Mouse (Mus musculus): ENCODE measurements at regions not wholly inside any gene's neighbourhood (a gene's known extent, or its start where the extent isn't known, plus 50 kb on each side); places are given as distances from the start of the nearest gene placed in this dataset.

DNA sequence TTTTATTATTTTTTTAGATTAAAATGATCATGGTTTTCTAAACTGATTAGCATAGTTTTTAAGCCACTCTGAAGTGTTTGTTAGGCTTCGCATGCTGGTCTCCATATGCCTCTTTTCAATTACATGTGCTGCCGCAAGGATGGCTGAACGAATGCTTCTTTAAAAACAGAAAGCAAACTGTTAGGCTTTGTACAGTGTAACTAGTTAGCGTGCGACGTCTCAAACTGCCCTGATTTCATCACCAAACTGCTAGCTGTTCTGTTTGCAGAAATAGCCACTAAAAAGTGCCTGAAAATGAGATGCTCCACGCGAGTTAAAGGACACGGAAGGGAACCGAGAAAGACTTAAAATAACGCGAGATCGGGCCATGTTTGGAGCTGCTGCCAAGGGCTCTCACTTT is 185.4 kb upstream of the Gk2 start:
- no peaks in the 10 kb centered on the region for H3K9me3 ChIP-seq (ENCODE audit: low read length)
- TF ChIP-seq CTCF (conservative IDR thresholded peaks at IDR 0.05; ENCODE audit: low read length) (no peak), POU5F1 (IDR thresholded peaks at IDR 0.05; ENCODE audit: borderline replicate concordance, low read length) (no peak), NANOG (IDR thresholded peaks at IDR 0.05; ENCODE audit: borderline replicate concordance, low read length) (no peak)
- no peaks in the 10 kb centered on the region for H3K27me3 ChIP-seq (ENCODE audit: insufficient read depth, low read length)
- no peaks in the 10 kb centered on the region for H3K4me1 ChIP-seq (replicated peaks; ENCODE audit: low read depth, low read length)
- H3K4me3 ChIP-seq (replicated peaks; ENCODE audit: low read length), result no peak overlapping the region
- H3K36me3 ChIP-seq (ENCODE audit: insufficient read depth, low read length), result no peaks in the 10 kb centered on the region

DNA sequence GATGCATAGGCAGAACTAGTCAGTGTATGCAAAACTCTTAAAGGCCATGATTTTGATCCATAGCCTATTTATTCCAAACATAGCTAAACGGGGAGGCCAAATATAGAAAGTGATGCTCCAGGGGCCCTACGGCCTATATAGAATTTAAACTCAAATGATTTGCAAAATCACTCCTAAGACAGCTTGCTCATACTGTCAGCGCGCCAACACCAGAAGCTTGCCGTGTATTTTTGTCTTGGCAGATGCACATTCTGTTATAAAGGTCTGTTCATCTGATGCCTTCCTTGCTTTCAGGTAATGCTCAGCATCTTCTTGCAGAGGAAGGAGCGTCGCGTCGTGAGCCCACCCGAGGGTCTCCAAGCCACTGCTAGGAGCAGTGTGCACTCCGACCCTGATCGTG is 184.8 kb upstream of the Gk2 start:
- TF ChIP-seq CTCF (conservative IDR thresholded peaks at IDR 0.05; ENCODE audit: low read length), result no peak
- no peak for TF ChIP-seq POU5F1 (IDR thresholded peaks at IDR 0.05; ENCODE audit: borderline replicate concordance, low read length)
- no peak for TF ChIP-seq NANOG (IDR thresholded peaks at IDR 0.05; ENCODE audit: borderline replicate concordance, low read length)
- no peak overlapping the region for H3K4me3 ChIP-seq (replicated peaks; ENCODE audit: low read length)
- no peaks in the 10 kb centered on the region for H3K4me1 ChIP-seq (replicated peaks; ENCODE audit: low read depth, low read length)
- no peaks in the 10 kb centered on the region for H3K27me3 ChIP-seq (ENCODE audit: insufficient read depth, low read length)
- no peaks in the 10 kb centered on the region for H3K9me3 ChIP-seq (ENCODE audit: low read length)
- H3K36me3 ChIP-seq (ENCODE audit: insufficient read depth, low read length), result no peaks in the 10 kb centered on the region

DNA sequence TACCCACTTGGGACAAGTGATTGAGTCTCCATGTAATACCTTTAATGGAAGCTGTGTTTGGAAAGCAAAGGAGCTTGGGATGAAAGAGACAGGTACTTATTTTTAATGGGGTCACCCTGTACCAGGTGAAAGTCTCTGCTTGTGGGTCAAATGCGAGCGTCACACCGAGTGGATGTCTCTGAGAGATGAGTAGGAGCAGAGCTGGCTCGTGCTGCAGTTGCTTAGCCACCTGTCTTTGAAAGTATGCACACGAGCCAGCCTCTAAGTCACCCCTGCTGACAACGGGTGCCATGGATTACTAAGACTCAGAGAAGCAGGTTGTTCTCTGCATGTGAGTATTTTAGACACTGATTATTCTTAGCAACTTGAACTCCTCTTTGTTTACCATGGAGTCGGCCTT is 179.5 kb upstream of the Gk2 start:
- Histone ChIP-seq H3K4me1 (replicated peaks; ENCODE audit: low read depth, low read length) (no peaks in the 10 kb centered on the region), H3K9me3 (ENCODE audit: low read length) (no peaks in the 10 kb centered on the region), H3K27me3 (ENCODE audit: insufficient read depth, low read length) (no peaks in the 10 kb centered on the region), H3K36me3 (ENCODE audit: insufficient read depth, low read length) (no peaks in the 10 kb centered on the region), H3K4me3 (replicated peaks; ENCODE audit: low read length) (no peak overlapping the region)
- TF ChIP-seq CTCF (conservative IDR thresholded peaks at IDR 0.05; ENCODE audit: low read length) (no peak), POU5F1 (IDR thresholded peaks at IDR 0.05; ENCODE audit: borderline replicate concordance, low read length) (no peak), NANOG (IDR thresholded peaks at IDR 0.05; ENCODE audit: borderline replicate concordance, low read length) (no peak)

DNA sequence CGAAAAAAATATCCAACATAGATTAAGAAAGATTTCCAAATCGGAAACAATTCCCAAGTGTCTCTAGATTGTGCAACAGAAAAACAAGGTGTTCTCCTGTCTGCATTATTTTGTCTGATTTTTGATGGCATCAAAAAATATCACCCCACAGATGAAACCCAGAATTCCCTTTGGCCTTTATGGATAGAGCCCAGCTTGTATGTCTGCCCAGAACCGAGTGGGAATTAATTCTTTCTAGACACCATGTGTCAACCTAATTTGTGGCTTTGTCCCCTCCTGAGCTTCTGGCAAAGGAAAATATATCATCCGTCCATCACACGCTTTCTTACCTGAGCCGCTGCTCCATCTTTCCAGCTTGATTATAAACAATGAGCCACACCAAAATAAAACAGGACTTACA is 176.9 kb upstream of the Gk2 start:
- H3K9me3 ChIP-seq (ENCODE audit: low read length), result no peaks in the 10 kb centered on the region
- no peak overlapping the region for H3K4me3 ChIP-seq (replicated peaks; ENCODE audit: low read length)
- no peaks in the 10 kb centered on the region for H3K4me1 ChIP-seq (replicated peaks; ENCODE audit: low read depth, low read length)
- H3K36me3 ChIP-seq (ENCODE audit: insufficient read depth, low read length), result no peaks in the 10 kb centered on the region
- TF ChIP-seq NANOG (IDR thresholded peaks at IDR 0.05; ENCODE audit: borderline replicate concordance, low read length) (no peak), CTCF (conservative IDR thresholded peaks at IDR 0.05; ENCODE audit: low read length) (no peak), POU5F1 (IDR thresholded peaks at IDR 0.05; ENCODE audit: borderline replicate concordance, low read length) (no peak)
- H3K27me3 ChIP-seq (ENCODE audit: insufficient read depth, low read length), result no peaks in the 10 kb centered on the region

DNA sequence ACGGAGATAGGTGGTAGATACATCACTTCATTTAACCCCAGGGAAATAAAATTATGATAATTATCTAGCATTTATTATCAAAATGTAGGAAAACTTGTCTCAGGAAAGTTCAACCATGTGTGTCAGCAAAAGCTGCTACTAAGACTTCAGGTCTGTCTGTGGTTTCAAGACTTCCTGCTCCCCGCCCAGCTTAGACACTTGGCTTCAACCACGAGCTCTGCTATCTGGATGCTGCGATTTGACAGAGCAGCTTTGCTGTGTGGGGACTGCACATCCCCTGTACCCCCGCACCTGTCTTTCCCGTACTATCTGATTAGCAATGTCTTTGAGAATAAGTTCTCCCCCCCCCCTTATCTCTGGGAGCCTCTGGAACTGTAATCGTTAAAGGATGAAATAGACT is 176.0 kb upstream of the Gk2 start:
- no peaks in the 10 kb centered on the region for H3K4me1 ChIP-seq (replicated peaks; ENCODE audit: low read depth, low read length)
- no peaks in the 10 kb centered on the region for H3K27me3 ChIP-seq (ENCODE audit: insufficient read depth, low read length)
- H3K9me3 ChIP-seq (ENCODE audit: low read length), result no peaks in the 10 kb centered on the region
- H3K36me3 ChIP-seq (ENCODE audit: insufficient read depth, low read length), result no peaks in the 10 kb centered on the region
- TF ChIP-seq POU5F1 (IDR thresholded peaks at IDR 0.05; ENCODE audit: borderline replicate concordance, low read length) (no peak), CTCF (conservative IDR thresholded peaks at IDR 0.05; ENCODE audit: low read length) (no peak), NANOG (IDR thresholded peaks at IDR 0.05; ENCODE audit: borderline replicate concordance, low read length) (no peak)
- H3K4me3 ChIP-seq (replicated peaks; ENCODE audit: low read length), result no peak overlapping the region

DNA sequence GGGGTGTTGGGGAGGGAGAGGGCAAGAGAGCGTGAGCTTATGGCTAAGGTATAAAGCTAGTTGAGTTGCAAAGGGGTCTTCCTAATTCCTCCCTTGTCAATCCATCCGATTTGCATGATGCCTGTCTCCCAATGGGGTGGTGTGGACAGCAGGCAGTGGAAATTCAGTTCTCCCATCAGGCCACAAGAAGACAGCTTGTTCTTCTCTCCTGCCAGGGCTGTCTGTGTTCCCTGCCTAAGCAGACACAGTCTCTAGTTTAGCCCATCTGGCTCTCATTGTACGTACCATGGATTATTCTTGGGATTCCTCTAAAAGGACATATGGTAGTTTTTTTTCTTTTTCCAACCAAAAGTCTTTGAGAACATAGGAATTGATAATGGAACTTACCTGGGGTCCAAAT is 168.4 kb upstream of the Gk2 start:
- no peak for TF ChIP-seq CTCF (conservative IDR thresholded peaks at IDR 0.05; ENCODE audit: low read length)
- TF ChIP-seq POU5F1 (IDR thresholded peaks at IDR 0.05; ENCODE audit: borderline replicate concordance, low read length), result no peak
- TF ChIP-seq NANOG (IDR thresholded peaks at IDR 0.05; ENCODE audit: borderline replicate concordance, low read length), result no peak
- no peaks in the 10 kb centered on the region for H3K36me3 ChIP-seq (ENCODE audit: insufficient read depth, low read length)
- H3K4me3 ChIP-seq (replicated peaks; ENCODE audit: low read length), result no peak overlapping the region
- H3K9me3 ChIP-seq (ENCODE audit: low read length), result no peaks in the 10 kb centered on the region
- H3K27me3 ChIP-seq (ENCODE audit: insufficient read depth, low read length), result no peaks in the 10 kb centered on the region
- no peaks in the 10 kb centered on the region for H3K4me1 ChIP-seq (replicated peaks; ENCODE audit: low read depth, low read length)

DNA sequence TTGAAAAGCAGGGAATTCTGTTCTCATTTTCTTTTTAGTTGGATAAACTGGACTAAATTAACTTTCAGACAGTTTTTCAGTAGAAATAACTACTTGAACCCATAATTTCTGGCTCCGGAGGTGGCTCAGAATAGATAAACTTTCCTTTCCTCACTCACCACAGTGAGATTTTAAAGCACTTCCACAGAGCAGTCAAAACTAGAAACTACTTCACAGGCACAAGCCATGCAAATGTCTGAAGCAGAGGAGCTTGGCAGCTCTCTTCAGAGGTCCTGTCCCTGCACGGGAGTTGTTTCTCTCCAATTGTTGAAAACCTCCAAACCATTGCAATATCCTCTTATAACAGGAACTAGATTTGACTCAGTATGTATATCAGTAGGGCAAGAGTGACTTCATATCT is 163.1 kb upstream of the Gk2 start:
- no peaks in the 10 kb centered on the region for H3K27me3 ChIP-seq (ENCODE audit: insufficient read depth, low read length)

DNA sequence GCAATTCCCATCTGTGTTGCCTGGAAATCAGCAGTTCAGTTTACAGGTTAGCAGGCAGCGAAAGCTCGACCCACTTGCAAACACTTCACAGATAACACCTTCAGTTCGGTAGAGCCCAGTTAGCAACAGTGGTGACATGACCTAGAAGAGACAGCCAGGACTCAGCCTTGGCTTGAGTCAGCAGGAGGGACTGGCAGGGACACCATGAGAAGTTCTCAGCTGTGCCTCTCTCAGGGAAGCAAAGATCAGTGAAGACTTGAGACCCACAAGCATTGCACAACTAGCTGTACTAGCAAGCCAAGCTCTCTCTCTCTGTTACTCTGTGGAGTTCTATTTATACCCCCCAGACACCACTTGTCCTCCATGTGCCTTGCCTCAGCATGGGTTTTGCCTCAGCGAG is 161.6 kb upstream of the Gk2 start:
- no peak for TF ChIP-seq NANOG (IDR thresholded peaks at IDR 0.05; ENCODE audit: borderline replicate concordance, low read length)
- no peak for TF ChIP-seq CTCF (conservative IDR thresholded peaks at IDR 0.05; ENCODE audit: low read length)
- TF ChIP-seq POU5F1 (IDR thresholded peaks at IDR 0.05; ENCODE audit: borderline replicate concordance, low read length), result no peak
- no peaks in the 10 kb centered on the region for H3K4me1 ChIP-seq (replicated peaks; ENCODE audit: low read depth, low read length)
- no peaks in the 10 kb centered on the region for H3K27me3 ChIP-seq (ENCODE audit: insufficient read depth, low read length)
- H3K36me3 ChIP-seq (ENCODE audit: insufficient read depth, low read length), result no peaks in the 10 kb centered on the region
- H3K4me3 ChIP-seq (replicated peaks; ENCODE audit: low read length), result no peak overlapping the region
- H3K9me3 ChIP-seq (ENCODE audit: low read length), result no peaks in the 10 kb centered on the region

More for the DNA sequence above, 163.1 kb upstream of the Gk2 start:
- Histone ChIP-seq H3K36me3 (ENCODE audit: insufficient read depth, low read length) (no peaks in the 10 kb centered on the region), H3K4me3 (replicated peaks; ENCODE audit: low read length) (no peak overlapping the region), H3K9me3 (ENCODE audit: low read length) (no peaks in the 10 kb centered on the region), H3K4me1 (replicated peaks; ENCODE audit: low read depth, low read length) (no peaks in the 10 kb centered on the region)
- no peak for TF ChIP-seq POU5F1 (IDR thresholded peaks at IDR 0.05; ENCODE audit: borderline replicate concordance, low read length)

DNA sequence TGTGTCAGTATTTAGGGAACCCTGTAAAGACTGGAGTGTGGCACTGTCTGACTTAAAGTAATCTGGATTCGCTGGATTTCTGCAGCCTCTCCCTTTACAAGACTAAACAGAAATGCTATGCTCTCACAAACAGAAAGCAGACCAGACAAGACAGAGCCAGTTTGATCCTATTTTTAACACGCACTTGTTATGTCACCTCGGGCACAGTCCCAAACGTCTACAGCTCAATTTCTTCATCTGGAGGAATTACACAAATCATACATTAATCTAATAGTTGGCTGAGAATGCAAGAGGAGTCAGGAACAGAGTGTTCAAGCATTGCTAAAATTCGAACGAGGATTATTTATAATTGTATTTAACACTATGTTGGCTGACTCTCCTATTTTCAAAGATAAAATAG is 145.4 kb upstream of the Gk2 start:
- no peaks in the 10 kb centered on the region for H3K36me3 ChIP-seq (ENCODE audit: insufficient read depth, low read length)
- H3K4me1 ChIP-seq (replicated peaks; ENCODE audit: low read depth, low read length), result no peaks in the 10 kb centered on the region
- no peaks in the 10 kb centered on the region for H3K27me3 ChIP-seq (ENCODE audit: insufficient read depth, low read length)
- no peak for TF ChIP-seq NANOG (IDR thresholded peaks at IDR 0.05; ENCODE audit: borderline replicate concordance, low read length)
- TF ChIP-seq POU5F1 (IDR thresholded peaks at IDR 0.05; ENCODE audit: borderline replicate concordance, low read length), result no peak
- TF ChIP-seq CTCF (conservative IDR thresholded peaks at IDR 0.05; ENCODE audit: low read length), result no peak
- H3K9me3 ChIP-seq (ENCODE audit: low read length), result no peaks in the 10 kb centered on the region
- H3K4me3 ChIP-seq (replicated peaks; ENCODE audit: low read length), result no peak overlapping the region
